Mouse (Mus musculus) gastrocnemius, adult 2 months (tissue): ENCODE results near the gene Plvap. TPM values are rescaled to one million over a fixed set of nuclear protein-coding genes. Genes with fewer than 3 reads are reported as not detected.

Experiments
- DNase-seq: peaks from one replicate; pipeline ENCODE4 v3.0.0; 2022
- H3K27ac ChIP-seq: fragments of 200-600 bp; 2 replicates; pipeline ENCODE4 v1.8.1; 2022; ENCODE audit warnings: mild to moderate bottlenecking
- H3K4me3 ChIP-seq: fragments of 200-600 bp; 2 replicates; pipeline ENCODE4 v1.8.1; 2022; ENCODE audit warnings: mild to moderate bottlenecking, moderate library complexity
- CTCF ChIP-seq: fragments of 200-600 bp; IDR thresholded peaks from 2 replicates; pipeline ENCODE4 v1.8.1; 2022; ENCODE audit warnings: antibody characterized with exemption, mild to moderate bottlenecking, moderate library complexity
- intact Hi-C: fragments of 180-260 bp; cut with DNase I; formaldehyde crosslinking; loops from one replicate; pipeline ENCODE4 v1.15.1; 2025
- total RNA-seq, 2 experiments: library from RNA; stranded (reverse); gene quantifications; 2 replicates each; pipeline ENCODE4 v1.2.3; 2021

Gene Plvap
- total RNA-seq, 2 experiments from 2014 or later, result 9.3 to 11.6 TPM

- DNase-seq, result peak; percentile 91
- peak; percentile 32 for TF ChIP-seq CTCF
- peak overlapping the region; percentile 92 for H3K27ac ChIP-seq
- H3K4me3 ChIP-seq, result peak overlapping the region; percentile 82
- intact Hi-C loops, result no loop called here
These were observed 35.2 kb downstream of the Plvap start for GRCm38 (mm10) chr8:71476099-71476940.

- DNase-seq, result no peak
- Histone ChIP-seq H3K4me3 (peak overlapping the region; percentile 82), H3K27ac (peak overlapping the region; percentile 92)
- TF ChIP-seq CTCF, result no peak
- intact Hi-C loops, result no loop called here
These were observed 35.9 kb downstream of the Plvap start for GRCm38 (mm10) chr8:71475702-71476075.

GRCm38 (mm10) chr8:71474785-71475701 is 36.5 kb downstream of the Plvap start:
- intact Hi-C loops, result no loop called here
- DNase-seq, result no peak
- H3K4me3 ChIP-seq, result no peak overlapping the region

GRCm38 (mm10) chr8:71474344-71474743 is 37.2 kb downstream of the Plvap start:
- DNase-seq, result no peak
- no peak overlapping the region for H3K4me3 ChIP-seq
- intact Hi-C loops, result no loop called here
- TF ChIP-seq CTCF, result no peak
- no peak overlapping the region for H3K27ac ChIP-seq

More at GRCm38 (mm10) chr8:71474785-71475701, 36.5 kb downstream of the Plvap start:
- H3K27ac ChIP-seq, result peak overlapping the region; percentile 92
- no peak for TF ChIP-seq CTCF

GRCm38 (mm10) chr8:71472601-71473386 is 38.8 kb downstream of the Plvap start:
- intact Hi-C loops, result no loop called here

GRCm38 (mm10) chr8:71471861-71472260 is 39.7 kb downstream of the Plvap start:
- intact Hi-C loops, result no loop called here
- TF ChIP-seq CTCF, result no peak
- DNase-seq, result no peak
- Histone ChIP-seq H3K27ac (no peak overlapping the region), H3K4me3 (no peak overlapping the region)

More at GRCm38 (mm10) chr8:71472601-71473386, 38.8 kb downstream of the Plvap start:
- peak; percentile 45 for TF ChIP-seq CTCF
- DNase-seq, result no peak
- Histone ChIP-seq H3K4me3 (no peak overlapping the region), H3K27ac (no peak overlapping the region)

- Histone ChIP-seq H3K27ac (no peak overlapping the region), H3K4me3 (peak overlapping the region; percentile 96; the same call in 1 of the 2 replicates)
- intact Hi-C loops, result no loop called here
- DNase-seq, result no peak
- no peak for TF ChIP-seq CTCF
These were observed 40.7 kb downstream of the Plvap start for GRCm38 (mm10) chr8:71470913-71471255.

GRCm38 (mm10) chr8:71470146-71470912 is 41.2 kb downstream of the Plvap start:
- intact Hi-C loops, result no loop called here
- no peak for DNase-seq
- no peak for TF ChIP-seq CTCF
- H3K4me3 ChIP-seq, result peak overlapping the region; percentile 96
- peak overlapping the region; percentile 98 for H3K27ac ChIP-seq

- intact Hi-C loops, result loop anchor here (5.0 kb wide), 1 partner anchor 92 kb away; no protein-coding TSS in a partner anchor
These were observed 42.1 kb downstream of the Plvap start for GRCm38 (mm10) chr8:71469411-71469810.

GRCm38 (mm10) chr8:71468916-71469315 is 42.6 kb downstream of the Plvap start, which contains the start of gene Dda1:
TSS of gene Dda1 (plus strand) at chr8:71469199.
- TF ChIP-seq CTCF, result no peak
- intact Hi-C loops, result loop anchor here (5.0 kb wide), 1 partner anchor 92 kb away; no protein-coding TSS in a partner anchor
- DNase-seq, result peak; percentile 98
- Histone ChIP-seq H3K27ac (peak within 1 kb of the TSS; percentile 98), H3K4me3 (peak within 1 kb of the TSS; percentile 96)

More at GRCm38 (mm10) chr8:71469411-71469810, 42.1 kb downstream of the Plvap start:
- peak overlapping the region; percentile 98 for H3K27ac ChIP-seq
- H3K4me3 ChIP-seq, result peak overlapping the region; percentile 96
- no peak for DNase-seq
- no peak for TF ChIP-seq CTCF

GRCm38 (mm10) chr8:71468001-71468400 is 43.6 kb downstream of the Plvap start:
- H3K4me3 ChIP-seq, result no peak overlapping the region
- intact Hi-C loops, result loop anchor here (5.0 kb wide), 1 partner anchor 91 kb away; no protein-coding TSS in a partner anchor
- TF ChIP-seq CTCF, result no peak
- no peak overlapping the region for H3K27ac ChIP-seq
- no peak for DNase-seq
